Mouse (Mus musculus) thymus, adult 2 months (tissue): ENCODE measurements around the gene Scyl2.

ENCODE experiments used
- CTCF ChIP-seq: fragments of 200-500 bp; IDR thresholded peaks from 2 replicates; pipeline ENCODE4 v1.5.1; 2012; ENCODE audit warnings: mild to moderate bottlenecking, control low read depth, low read length, moderate library complexity, borderline replicate concordance; ENCODE audit not compliant: control insufficient read depth, poor library complexity, insufficient read depth; ENCODE audit errors: extremely low read depth
- POLR2A ChIP-seq: fragments of 200-500 bp; IDR thresholded peaks from 2 replicates; pipeline ENCODE4 v1.6.1; 2012; ENCODE audit warnings: mild to moderate bottlenecking, low read length, control low read depth, moderate library complexity; ENCODE audit not compliant: control insufficient read depth, poor library complexity, insufficient read depth; ENCODE audit errors: extremely low read depth

GRCm38 (mm10) chr10:89703042-89703441 is 17.0 kb upstream of the Scyl2 start:
- no peak for TF ChIP-seq POLR2A
- TF ChIP-seq CTCF: no peak
